Mouse (Mus musculus) brain, embryonic 18.5 days (tissue): Measurements from ENCODE around the gene Sdc1.

ENCODE experiments used
- DNase-seq: peaks from one replicate; pipeline ENCODE4 v3.0.0-alpha.2; 2012; ENCODE audit warnings: low read depth, low spot score

Gene Sdc1

DNA sequence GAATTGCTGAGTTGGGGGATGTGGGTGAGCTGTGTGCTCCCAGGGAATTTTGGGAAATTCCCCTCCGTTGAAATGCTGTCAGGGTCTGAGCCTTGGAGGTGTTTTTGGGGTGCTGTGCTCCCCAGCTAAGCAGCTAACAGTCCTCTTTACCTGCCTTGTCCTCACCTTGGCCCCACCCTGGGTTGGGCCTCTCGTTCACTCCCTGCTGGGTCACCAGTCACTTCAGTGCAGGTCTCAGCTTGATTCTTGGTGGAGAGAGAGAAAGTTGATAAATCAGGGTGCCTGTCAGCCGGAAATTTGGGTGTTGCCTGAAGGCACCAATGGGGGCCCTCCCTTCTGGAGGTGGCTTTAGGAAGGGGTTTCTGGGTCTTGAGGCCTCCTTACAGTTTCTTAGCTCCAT lies 11.4 kb downstream of the Sdc1 start:
- no peak for DNase-seq

DNA sequence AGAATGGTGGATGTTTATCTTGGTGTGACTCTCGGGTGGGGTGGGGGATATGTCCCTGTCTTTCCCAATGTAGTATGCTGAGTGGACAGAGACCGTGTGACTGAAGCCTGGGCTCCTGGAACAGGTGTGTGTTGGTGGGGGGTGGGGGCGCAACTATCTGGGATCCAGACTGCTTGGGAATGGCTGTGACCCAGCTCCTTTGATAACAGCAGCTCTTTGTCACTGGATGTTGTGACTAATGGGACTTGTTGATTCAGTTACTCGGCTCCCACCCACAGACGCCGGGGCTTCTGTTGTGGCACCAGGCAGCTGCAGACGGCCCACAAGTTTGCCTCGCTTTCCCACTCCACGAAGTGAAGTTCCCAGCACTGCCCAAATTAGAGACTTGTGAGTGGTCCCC lies 13.1 kb downstream of the Sdc1 start:
- no peak for DNase-seq

DNA sequence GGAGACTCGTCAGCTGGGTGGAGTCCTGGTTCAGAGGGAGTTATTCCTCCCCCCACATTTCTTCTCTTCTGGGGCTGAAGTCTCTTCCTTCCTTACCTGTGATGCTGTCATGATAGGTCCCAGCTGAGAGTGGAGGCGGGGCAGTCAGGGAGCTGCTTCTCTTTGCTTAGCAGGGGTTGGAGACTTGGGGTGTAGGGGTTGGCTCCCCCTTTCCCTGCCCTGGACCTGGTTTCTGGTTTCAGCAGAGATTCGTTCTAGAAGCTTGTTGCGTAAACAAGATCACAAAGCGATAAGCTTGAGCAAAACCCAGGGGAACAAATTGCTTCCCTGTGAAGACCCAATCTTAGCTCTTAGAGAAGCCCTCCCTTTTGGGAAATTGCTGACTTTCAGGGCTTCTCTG lies 15.4 kb downstream of the Sdc1 start:
- no peak for DNase-seq

DNA sequence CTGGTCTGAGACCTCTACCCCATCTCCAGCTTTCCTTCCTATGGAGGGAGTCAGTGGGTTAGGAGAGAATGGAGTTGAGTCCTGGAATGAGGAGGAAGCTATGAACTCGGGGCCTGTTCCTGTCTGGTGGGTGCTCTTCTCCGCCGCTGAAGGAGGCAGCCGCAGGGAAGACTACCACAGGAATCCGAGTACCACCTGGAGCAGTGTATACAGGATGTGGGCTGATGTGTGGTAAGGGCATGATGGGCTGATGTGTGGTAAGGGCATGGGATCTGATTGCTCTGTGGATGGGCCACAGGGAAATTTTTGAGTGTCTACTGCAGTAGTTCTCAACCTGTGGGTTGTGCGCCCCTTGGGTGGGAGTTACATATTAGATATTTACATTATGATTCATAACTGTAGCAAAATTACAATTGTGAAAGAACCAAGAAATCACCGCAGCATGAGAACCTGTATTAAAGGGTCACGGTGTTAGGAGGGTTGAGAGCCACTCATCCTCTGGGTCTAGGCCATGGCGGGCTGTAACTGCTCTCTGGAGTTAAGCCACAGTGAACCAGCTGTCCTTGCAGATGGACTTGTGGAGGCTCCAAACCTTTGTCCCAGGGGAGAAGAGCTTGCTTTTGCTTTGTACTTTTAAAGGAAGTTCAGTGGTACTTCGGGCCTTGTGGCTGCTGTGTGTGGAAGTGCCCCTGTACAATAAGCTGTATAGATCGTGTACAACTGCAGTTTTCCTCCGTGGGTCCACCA lies 16.0 kb downstream of the Sdc1 start:
- no peak for DNase-seq

DNA sequence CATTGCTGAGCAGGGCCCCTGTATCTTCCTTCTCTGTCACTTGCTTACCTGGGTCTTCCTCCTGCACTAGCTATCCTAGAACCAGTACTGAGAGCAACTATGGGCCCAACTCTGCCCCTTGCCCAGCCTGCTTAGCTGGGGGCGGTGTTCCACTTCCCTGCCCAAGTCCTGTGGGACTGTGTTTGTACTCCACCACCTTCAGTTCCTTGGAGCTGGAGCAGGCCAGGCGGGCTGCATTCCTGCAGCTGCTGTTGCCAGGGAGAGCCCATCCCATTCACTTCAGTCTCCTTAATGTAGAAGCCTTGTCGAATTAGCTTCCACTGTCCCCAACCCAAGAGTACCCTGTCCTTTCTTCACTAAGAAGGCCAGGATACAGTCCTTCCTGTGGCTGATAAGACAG lies 17.3 kb downstream of the Sdc1 start:
- no peak for DNase-seq

DNA sequence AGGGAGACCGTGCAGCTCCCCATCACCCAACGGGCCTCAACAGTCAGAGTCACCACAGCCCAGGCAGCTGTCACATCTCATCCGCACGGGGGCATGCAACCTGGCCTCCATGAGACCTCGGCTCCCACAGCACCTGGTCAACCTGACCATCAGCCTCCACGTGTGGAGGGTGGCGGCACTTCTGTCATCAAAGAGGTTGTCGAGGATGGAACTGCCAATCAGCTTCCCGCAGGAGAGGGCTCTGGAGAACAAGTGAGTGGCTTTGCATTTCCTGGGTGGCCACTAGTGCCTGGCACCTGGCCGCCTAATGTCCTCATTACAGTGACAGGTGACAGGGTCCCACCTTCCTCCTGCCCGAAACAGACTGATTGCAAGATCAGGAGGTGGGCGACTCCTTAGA lies 19.5 kb downstream of the Sdc1 start:
- DNase-seq, result no peak

DNA sequence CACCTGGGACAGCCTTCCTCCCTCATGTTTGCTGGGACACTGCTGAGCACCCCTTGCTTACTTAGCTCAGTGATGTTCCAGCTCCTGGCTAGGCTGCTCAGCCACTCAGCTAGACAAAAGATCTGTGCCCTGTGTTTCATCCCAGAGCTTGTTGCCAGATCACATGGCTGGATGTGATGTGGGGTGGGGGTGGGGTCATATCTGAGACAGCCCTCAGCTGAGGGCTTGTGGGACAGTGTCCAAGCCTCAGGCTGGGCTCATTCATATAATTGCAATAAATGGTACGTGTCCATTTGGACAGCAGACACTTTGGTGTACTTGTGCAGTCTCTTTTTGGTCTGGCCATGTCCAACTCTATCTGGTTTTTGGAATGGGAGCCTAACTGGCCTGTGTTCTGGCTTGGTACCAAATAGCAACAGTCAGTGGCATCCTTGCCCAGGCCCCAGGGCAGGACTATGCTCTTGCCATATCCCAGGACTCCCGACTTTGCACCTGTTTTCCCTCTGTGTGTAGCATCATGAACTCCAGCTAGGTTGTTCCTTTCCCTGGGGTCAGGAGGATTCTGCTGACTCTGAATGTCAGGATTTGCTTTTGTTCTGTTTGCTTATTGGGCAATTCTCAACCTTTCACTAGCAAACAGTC lies 22.4 kb downstream of the Sdc1 start:
- DNase-seq, result no peak

DNA sequence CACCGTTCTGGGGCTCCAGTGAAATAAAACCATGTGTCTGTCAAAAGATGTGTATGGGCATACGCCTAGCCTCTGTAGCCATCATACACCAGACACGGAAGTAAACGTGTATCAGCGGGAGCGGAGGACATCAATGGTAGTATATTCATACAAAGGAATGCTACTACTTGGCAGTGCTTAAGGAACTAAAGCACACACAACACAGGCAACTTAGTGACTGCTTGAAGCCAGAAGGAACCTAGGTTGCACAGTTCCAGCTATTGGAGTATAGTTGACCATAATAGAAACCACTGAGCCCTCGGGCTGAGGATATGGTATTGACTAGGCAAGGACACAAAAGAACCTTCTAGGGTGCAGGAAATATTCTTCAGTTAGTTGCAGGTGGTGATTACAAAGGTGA lies 26.8 kb downstream of the Sdc1 start:
- no peak for DNase-seq

DNA sequence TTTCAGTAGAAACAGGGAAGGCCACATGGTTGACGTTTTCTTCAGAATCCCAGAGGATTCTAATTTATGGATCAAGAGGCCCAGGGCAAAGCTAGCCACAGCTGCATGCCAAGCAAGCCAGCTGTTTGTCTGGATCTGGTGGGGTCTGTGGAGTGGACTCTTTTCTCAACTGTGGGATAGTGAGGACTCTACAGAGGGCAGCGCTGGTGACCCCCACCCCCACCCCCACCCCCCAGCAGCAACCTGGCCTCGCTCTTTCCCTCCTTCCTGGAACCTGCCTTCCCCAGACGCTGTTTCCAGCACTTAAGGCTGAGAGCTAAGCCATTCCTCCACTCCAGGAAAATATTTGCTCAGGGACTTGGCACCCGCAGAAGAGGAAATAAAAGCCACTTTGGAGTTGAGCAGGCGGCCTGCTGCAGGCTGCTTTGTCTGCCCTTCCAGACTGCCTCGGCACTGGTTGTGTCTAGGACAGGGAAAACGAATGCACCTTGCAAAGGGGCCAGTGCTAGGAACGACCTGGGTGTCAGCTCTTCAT lies 27.4 kb downstream of the Sdc1 start:
- no peak for DNase-seq

DNA sequence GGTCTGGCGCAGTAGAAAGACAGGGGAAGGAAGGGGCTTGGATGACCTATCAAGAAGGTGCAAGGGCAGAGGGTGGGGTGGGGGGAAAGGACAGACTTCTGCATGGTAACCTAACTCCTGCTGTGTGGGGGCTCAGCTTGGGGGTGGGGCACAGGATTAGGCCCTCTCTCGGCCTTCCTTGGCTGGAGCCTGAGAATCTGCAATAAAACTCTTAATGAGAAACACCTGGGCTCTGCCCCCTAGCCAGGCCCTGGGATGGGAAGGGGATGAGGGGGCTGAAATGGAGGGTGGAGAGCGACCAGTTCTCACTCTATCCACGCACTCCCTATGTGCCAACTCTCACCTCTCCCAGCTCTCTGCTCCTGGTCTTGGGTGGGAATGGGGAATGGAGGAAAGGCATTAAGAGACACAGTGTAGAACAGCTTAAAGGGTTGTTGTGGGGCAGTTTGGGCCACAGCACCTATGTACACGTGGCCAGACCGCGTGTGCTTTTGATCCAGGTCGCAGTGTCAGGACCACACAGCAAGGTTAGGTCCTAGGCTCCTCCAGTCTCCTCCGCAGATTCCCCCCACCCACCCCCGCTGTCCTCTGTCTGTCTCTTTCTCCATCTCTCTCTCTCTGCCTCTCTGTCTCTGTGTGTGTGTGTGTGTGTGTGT lies 32.4 kb downstream of the Sdc1 start:
- DNase-seq, result no peak

DNA sequence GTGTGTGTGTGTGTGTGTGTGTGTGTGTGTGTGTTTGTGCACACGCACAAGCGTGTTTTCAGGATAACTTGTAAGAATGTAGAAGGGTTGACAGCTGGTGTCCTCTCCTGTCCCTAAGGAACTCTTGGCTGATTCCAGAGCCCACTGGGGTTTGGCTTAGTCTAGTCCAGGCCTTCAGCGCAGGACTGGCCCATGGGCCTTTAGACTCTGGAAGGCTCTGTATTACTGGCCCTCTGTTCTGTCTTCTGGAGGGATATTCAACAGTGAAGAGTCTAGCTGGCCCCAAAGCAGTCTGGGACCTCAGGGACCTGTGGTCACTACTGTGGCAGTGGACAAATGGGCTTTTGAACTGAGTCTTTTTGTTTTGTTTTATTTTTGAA lies 32.9 kb downstream of the Sdc1 start:
- no peak for DNase-seq

DNA sequence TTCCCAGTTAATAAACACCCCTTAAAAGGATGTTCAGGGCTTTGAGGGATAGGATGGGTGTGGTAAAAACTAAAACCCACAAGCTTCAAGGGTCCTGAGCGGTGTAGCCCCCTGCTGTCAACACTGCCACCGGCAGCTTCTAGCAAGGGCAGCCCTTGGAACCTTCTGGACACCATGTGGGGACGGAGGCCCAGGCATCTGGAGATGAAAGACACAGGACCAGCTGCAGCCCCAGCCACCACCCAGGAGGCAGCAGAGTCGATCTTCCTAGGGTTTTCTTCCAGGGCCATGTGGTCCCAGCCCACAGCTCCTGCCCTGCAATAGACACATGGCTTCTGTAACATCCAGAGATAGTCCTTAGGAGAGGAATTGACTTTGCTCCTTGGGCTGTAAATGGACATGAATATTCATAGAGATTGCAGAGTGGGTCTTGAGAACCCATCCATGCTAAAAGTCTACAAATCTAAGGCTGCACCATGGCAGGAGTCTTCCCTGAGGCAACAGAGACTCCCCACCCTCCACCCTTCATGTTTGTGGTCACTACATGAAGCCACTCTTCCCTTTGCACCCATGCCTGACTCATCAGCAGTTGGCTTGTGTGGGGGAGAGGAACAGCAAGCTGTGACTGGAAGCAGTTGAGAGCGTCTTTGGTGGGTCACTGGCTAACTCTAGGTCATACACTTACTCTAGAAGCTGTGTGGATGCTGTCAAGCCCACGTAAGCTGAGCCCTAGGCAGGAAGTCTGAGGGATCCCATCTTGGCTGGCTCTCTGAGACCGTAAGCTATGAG lies 34.0 kb downstream of the Sdc1 start:
- DNase-seq, result no peak

DNA sequence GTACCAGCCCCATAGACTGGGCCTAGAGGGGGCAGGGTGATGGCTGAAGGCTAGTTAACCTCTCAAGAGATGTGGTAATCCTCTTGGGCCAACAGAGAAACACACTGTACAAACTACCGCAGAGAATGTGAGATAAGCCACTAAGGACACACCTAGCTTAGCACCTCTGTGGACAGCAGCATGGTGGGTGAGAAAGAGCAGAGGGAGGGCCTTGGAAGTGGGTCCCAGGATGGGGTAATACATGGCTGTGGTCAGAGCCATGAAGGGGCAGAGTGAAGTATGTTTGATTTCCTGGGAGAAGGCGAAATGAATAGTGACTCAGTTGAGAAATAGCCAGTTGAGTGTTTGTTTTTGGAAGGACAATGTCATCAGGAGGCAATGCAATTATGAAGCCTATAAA lies 38.0 kb downstream of the Sdc1 start:
- no peak for DNase-seq

DNA sequence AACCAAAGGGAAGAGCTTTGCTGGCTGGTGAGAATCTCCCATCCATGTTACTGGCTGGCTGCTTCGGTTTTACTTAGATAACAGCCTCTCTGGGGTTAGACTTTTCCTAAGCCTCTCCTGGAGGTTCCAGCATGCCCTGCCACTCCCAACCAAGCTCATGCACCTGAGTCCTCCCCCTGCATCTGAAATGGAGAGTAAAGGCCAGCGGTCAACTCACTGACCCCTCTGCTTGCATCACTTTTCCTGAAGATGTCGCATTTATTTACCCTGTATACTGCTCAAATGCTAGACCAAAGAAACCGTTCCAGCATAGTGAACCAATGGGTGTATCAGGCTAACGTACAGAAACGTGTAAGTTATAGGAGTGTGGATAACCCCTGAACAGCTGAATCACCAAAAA lies 38.5 kb downstream of the Sdc1 start:
- DNase-seq, result no peak

DNA sequence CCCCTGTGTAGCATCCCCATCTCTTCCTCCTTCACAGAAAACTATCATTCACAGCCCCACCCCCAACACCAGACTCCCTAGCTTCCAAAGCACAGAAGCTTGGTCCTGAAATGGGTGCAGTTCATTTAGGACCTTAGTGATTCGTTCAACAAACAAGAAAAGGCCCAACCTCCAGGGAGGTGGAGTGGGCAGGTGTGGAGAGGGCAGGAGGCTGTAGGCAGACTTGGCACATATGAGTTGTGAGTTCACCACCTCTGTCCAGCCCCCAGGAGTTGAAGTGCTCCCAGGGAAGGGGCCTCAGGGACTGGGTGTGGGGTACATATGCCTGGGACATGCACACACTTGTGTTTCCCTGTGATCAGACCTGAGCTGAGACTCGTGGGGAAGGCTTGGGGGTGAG lies 39.8 kb downstream of the Sdc1 start:
- DNase-seq, result no peak

DNA sequence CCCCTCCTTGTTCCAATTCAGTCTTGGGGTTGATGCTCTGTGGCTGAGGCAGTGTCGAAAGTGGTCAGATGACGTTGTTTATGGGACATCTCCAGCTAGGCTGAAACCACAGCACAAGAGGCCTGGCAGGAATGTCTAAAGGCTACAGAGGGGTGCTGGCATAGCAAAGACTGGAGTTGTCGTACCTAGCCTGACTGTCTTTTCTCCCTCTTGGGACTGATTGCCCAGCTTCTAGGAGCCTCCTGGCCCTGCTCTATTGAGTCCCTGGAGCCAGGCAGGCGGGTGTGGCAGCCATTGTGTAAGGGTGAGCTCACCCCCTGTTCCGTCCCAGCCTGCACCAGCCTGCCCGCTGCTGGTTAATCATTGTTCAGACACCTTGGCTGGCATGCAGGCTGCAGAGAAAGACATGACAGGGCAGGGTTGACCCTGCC lies 40.3 kb downstream of the Sdc1 start:
- DNase-seq, result no peak

DNA sequence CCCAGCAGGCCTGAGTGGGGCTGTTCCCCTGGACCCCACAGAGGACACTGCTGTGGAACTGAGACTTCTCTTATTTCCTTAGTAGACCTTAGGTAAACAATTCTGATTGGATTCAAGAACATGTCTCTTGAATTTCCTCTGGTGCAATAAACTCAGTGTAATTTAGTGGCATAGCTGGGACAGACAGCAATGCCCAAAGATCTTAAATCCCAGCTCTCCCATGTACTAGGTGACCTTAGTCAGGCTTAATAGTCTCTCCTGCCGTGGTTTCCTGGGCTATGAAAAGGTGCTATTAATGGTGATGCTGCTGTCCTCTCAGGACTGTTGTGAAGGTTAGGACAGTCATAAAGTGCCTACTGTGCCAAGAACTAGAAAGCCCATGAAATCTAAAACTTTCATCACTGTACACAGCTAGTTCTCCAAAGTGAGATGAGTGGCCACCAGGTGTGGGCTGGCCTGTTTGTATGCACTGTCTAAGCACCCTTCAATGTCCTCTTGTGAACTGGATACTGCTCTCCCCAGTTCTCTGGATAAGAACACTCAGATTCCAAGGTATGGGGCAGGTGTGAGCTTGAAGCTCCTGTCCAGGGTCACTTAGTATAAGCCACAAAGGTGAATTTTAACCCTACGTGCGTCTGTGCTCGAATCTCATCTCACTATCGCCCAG lies 40.9 kb downstream of the Sdc1 start:
- no peak for DNase-seq

DNA sequence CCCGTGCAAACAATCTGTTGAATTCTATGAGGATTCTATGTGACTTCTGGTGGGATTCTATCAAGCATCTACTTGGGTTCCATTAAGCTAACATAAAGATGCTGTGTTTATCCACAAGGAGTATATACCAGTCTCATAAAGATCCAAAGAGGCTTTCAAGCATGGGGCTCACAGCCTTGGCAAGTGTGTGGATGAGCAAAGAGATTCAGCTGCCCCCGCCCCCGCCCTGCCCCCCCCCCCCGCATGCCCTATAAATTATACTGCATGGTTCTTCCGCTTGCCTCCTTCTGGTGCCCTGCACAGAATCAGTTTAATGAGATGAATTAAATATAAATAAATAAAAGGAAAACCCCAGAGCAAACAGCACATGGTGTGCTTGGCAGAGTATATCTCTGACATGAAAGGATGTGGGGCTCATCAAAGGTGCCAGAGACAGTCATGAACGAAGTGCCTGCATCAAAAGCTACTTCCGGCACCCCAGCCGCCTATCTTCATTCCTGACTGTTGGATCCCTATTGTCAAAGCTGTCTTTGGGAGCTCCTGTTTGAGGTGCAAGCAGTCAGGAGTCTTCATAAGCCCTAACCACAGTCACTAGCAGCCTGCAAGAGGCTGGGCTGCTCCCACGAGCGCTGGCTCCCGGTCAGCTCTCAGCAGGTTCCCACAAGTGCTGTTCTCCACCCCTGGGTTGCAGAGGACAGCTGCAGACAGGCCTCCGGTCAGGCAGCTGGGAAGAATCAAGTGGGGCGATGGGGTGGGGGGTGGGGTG lies 46.5 kb downstream of the Sdc1 start:
- DNase-seq, result no peak

DNA sequence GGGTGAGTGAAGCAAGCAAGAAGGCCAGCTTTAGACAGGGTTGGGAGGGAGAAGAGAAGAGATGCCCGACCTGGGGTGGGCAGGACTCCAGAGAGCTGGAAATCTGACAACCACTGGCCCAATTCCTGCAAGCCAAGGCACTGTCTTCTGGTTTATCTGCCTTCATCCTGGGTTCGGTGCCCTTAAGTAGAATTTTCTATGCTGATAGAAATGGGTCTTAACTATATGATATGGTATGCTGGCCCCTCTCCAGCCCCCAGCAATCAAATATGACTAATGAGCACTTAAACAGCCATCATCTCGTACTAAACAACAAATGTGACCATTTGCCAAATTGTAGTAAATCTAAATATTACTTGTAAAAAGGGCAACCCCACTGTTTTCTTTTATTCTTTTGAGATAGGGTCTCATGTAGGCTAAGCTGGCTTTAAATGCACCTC lies 47.1 kb downstream of the Sdc1 start:
- no peak for DNase-seq

DNA sequence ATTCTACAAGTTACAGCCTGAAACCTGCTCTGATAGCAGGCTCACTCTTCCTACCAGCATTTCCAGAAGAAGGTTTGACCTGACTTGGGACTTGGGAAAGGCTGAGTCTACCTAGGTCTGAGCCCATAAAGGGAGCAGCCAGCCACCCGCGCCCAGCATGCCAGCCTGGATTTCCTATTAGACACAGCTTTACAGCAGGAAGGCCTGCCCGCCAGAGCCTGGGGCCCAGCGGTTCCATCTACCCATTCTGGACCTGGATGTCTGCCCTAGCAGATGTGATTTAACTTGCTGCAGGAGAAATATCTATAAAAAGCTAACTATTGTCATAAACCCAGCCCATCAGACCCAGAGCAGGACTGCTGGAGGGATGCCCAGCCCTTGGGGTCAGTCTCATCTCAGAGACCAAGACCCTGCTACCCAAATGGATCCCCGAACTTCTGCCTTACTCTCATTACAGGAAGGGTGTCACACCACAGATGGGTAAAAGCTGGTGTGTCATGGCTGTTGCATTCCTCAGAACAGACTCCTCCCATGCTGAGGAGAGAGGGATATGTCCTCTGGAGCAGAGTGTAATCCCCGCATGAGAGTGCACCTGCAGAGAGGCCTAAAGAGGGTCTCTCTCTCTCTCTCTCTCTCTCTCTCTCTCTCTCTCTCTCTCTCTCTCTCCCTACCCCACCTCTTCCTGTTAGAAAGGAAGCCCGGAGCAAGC lies 54.0 kb downstream of the Sdc1 start:
- DNase-seq, result no peak
